Mouse (Mus musculus) forebrain, embryonic 16.5 days (tissue): ENCODE measurements around the gene Fto. TPM values are rescaled to one million over a fixed set of nuclear protein-coding genes. Genes with fewer than 3 reads are reported as not detected.

Experiments
- ATAC-seq: fragments of 200-750 bp; cut with Nextera tagmentation; 2 replicates; pipeline ENCODE4 v1.8.0; 2017; ENCODE audit warnings: mild to moderate bottlenecking, moderate library complexity
- H3K27ac ChIP-seq: fragments of 300-500 bp; sonication (generic); 2 replicates; pipeline ENCODE4 v1.5.1; 2014; ENCODE audit warnings: low read length, control low read depth
- H3K27me3 ChIP-seq: fragments of 300-500 bp; sonication (generic); replicated peaks from 2 replicates; pipeline ENCODE4 v1.6.1; 2014; ENCODE audit warnings: low read length; ENCODE audit not compliant: control insufficient read depth, insufficient read depth
- H3K36me3 ChIP-seq: fragments of 300-500 bp; sonication (generic); 2 replicates; pipeline ENCODE4 v1.6.1; 2014; ENCODE audit not compliant: control insufficient read depth, insufficient read depth
- H3K4me1 ChIP-seq: fragments of 300-500 bp; sonication (generic); replicated peaks from 2 replicates; pipeline ENCODE4 v1.6.1; 2014; ENCODE audit warnings: low read length; ENCODE audit not compliant: control insufficient read depth, insufficient read depth
- H3K4me2 ChIP-seq: fragments of 300-500 bp; sonication (generic); 2 replicates; pipeline ENCODE4 v1.6.1; 2014; ENCODE audit warnings: mild to moderate bottlenecking, low read length, control low read depth
- H3K4me3 ChIP-seq: fragments of 300-500 bp; sonication (generic); replicated peaks from 2 replicates; pipeline ENCODE4 v1.5.1; 2014; ENCODE audit warnings: mild to moderate bottlenecking, low read length, control low read depth
- H3K9ac ChIP-seq: fragments of 300-500 bp; sonication (generic); replicated peaks from 2 replicates; pipeline ENCODE4 v1.6.1; 2014; ENCODE audit warnings: low read depth, low read length, control low read depth
- H3K9me3 ChIP-seq: fragments of 300-500 bp; sonication (generic); 2 replicates; pipeline ENCODE4 v1.6.1; 2016; ENCODE audit warnings: low read length; ENCODE audit not compliant: control insufficient read depth
- WGBS: fragments of 180-500 bp; shearing (Covaris S2); extraction: QIAGEN DNeasy Blood & Tissue Kit; methylation state at CpG from one replicate; pipeline ENCODE4 v1.1.7; 2014; 5-methylcytosine and 5-hydroxymethylcytosine counted together
- polyA plus RNA-seq: library from polyadenylated mRNA; unstranded; fragments of >200 nt; fragmentation: Nextera tagmentation; extraction: Ambion mirVana; gene quantifications from 2 replicates; pipeline ENCODE4 v1.2.1, GENCODE M21; 2015

The Fto gene
- 123 and 132 TPM in 2 replicates for polyA plus RNA-seq

GRCm38 (mm10) chr8:91312835-91313832 is at the start of gene Fto, which contains the start of gene Rpgrip1l:
Gene Fto, plus strand, starts transcription at chr8:91313525.
Gene Rpgrip1l, minus strand, starts transcription at chr8:91313262.
- Histone ChIP-seq H3K4me1 (peaks cover 18% of the 10 kb centered on the region), H3K9me3 (no peaks in the 10 kb centered on the region), H3K4me2 (peak within 1 kb of the TSS; percentile 95), H3K27me3 (no peaks in the 10 kb centered on the region), H3K36me3 (no peaks in the 10 kb centered on the region), H3K27ac (peak within 1 kb of the TSS; percentile 84), H3K9ac (peak within 1 kb of the TSS; percentile 93), H3K4me3 (peak within 1 kb of the TSS; percentile 77)
- ATAC-seq = peak; percentile 99
- under 1% methylated on average over 59 of the region's 59 CpGs for WGBS

- H3K36me3 ChIP-seq = peaks cover 3% of the 10 kb centered on the region; the same call in 1 of the 2 replicates
- H3K9me3 ChIP-seq = no peaks in the 10 kb centered on the region
- 79% methylated on average over 3 of the region's 3 CpGs for WGBS
- H3K4me2 ChIP-seq = no peak overlapping the region
- H3K9ac ChIP-seq = no peak overlapping the region
- H3K4me1 ChIP-seq = no peaks in the 10 kb centered on the region
- ATAC-seq = no peak
- no peak overlapping the region for H3K4me3 ChIP-seq
- H3K27me3 ChIP-seq = no peaks in the 10 kb centered on the region
- no peak overlapping the region for H3K27ac ChIP-seq
Observed at GRCm38 (mm10) chr8:91263939-91264338, 49.4 kb upstream of the Fto start.

DNA sequence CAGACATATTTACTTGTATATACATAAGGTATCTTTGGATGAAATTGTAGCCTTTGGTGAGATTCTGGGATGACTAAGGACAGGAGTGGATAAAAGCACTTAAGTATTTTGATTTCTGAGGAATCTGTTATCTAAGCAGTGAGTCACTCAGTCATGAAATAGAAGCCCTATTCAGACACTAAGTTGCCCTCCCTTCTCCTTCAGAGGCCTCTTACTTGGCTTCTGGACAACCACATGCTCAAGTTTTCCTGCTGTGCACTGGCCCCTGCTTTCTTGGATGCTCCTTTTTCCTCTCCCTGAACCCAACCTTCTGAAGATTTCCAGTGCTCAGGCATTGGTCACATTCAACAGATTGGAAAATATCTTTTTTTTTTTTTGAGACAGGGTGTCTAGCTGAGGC is 48.8 kb upstream of the Fto start:
- ATAC-seq = no peak
- H3K36me3 ChIP-seq = peaks cover 3% of the 10 kb centered on the region; the same call in 1 of the 2 replicates
- no peak overlapping the region for H3K27ac ChIP-seq
- H3K4me3 ChIP-seq = no peak overlapping the region
- no peaks in the 10 kb centered on the region for H3K4me1 ChIP-seq
- no peaks in the 10 kb centered on the region for H3K9me3 ChIP-seq
- no peaks in the 10 kb centered on the region for H3K27me3 ChIP-seq
- no peak overlapping the region for H3K9ac ChIP-seq
- no peak overlapping the region for H3K4me2 ChIP-seq

DNA sequence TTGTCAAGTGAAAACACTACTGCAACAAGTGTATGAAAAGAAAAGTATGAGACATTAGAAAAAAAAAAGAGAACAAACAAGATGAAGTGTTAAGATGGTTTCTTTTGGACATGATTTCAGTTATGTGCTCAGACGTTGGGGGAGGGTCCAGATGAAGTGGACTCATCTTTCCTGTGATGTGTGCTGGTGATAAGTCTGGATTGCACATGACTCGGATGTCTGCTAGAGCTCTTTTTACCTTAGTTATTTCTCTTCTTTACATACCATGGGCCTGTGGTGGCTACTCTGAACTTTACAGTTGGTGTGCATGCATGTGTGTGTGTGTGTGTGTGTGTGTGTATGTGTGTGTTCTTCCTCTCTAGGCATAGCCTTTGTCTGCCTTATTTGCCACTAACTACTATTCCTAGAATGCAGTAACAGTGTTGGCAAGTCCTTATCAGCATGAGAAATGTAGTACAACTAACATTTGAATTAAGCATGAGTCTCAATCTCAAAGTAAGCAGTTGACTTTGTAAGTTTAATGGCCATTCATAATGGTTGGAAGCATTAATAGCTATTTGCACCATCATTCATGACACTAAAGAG is 43.9 kb upstream of the Fto start:
- Histone ChIP-seq H3K9me3 (no peaks in the 10 kb centered on the region), H3K27me3 (no peaks in the 10 kb centered on the region), H3K4me3 (no peak overlapping the region), H3K4me2 (no peak overlapping the region), H3K4me1 (no peaks in the 10 kb centered on the region), H3K9ac (no peak overlapping the region), H3K36me3 (peaks cover 6% of the 10 kb centered on the region; the same call in 1 of the 2 replicates), H3K27ac (no peak overlapping the region)
- WGBS = 97% methylated on average over 2 of the region's 2 CpGs
- ATAC-seq = no peak

- Histone ChIP-seq H3K9me3 (no peaks in the 10 kb centered on the region), H3K9ac (no peak overlapping the region), H3K4me3 (no peak overlapping the region), H3K27me3 (no peaks in the 10 kb centered on the region), H3K36me3 (0 out of 2 replicates have a peak, but pooled peaks cover 3% of the 10 kb centered on the region), H3K4me2 (no peak overlapping the region), H3K4me1 (0 out of 2 replicates have a peak, but pooled peaks cover 3% of the 10 kb centered on the region), H3K27ac (no peak overlapping the region)
- 90% methylated on average over 5 of the region's 5 CpGs for WGBS
- ATAC-seq = no peak
Observed at GRCm38 (mm10) chr8:91273493-91273892, 39.8 kb upstream of the Fto start.

DNA sequence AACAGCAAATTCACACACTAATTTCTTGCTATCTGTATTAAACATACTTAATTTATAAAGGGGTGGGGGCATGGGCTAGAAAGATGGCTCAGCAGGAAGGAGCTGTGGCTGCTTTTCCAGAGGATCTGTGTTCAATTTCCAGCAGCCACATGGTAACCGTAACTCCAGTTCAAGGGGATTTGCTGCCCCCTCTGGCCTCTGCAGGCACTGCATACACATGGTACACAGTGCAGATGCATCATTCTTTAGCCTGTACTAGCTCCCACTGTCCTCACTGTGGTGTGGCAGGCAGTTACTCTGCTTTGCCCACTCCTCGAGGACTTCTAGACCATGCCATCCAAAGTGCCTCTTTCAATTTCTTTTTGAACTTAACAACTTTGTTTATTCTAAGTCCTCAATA is 37.0 kb upstream of the Fto start:
- Histone ChIP-seq H3K27ac (no peak overlapping the region), H3K9ac (no peak overlapping the region), H3K4me2 (no peak overlapping the region), H3K9me3 (no peaks in the 10 kb centered on the region), H3K4me1 (0 out of 2 replicates have a peak, but pooled peaks cover 3% of the 10 kb centered on the region), H3K27me3 (no peaks in the 10 kb centered on the region), H3K4me3 (no peak overlapping the region), H3K36me3 (0 out of 2 replicates have a peak, but pooled peaks cover 3% of the 10 kb centered on the region)
- 92% methylated on average over 2 of the region's 2 CpGs for WGBS
- no peak for ATAC-seq

DNA sequence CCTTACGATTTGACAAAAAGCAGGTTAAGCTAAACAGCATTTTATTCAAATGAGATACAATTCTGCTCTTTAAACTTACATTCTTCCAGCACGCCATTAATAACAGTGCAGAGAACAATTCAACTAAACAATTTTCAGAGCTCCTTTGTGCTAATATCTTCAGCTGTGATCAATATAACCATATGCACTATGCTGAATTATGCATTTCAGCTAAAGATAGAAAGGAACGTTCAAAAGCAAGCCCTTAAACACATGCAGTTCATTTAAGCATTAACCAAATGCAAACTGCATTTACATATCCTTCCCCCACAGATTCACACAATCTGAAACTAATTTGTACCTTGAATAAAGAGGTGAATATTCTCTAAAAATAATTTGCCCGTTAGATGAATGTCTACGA is 35.3 kb upstream of the Fto start:
- no peaks in the 10 kb centered on the region for H3K27me3 ChIP-seq
- no peak overlapping the region for H3K27ac ChIP-seq
- no peaks in the 10 kb centered on the region for H3K9me3 ChIP-seq
- no peak overlapping the region for H3K4me3 ChIP-seq
- no peaks in the 10 kb centered on the region for H3K36me3 ChIP-seq
- 36% methylated on average over 5 of the region's 5 CpGs for WGBS
- 0 out of 2 replicates have a peak, but pooled peaks cover 3% of the 10 kb centered on the region for H3K4me1 ChIP-seq
- H3K4me2 ChIP-seq = no peak overlapping the region
- no peak overlapping the region for H3K9ac ChIP-seq
- peak; percentile 65 for ATAC-seq

- Histone ChIP-seq H3K4me3 (no peak overlapping the region), H3K27me3 (no peaks in the 10 kb centered on the region), H3K4me2 (no peak overlapping the region), H3K27ac (no peak overlapping the region), H3K9me3 (no peaks in the 10 kb centered on the region), H3K4me1 (0 out of 2 replicates have a peak, but pooled peaks cover 3% of the 10 kb centered on the region), H3K9ac (no peak overlapping the region), H3K36me3 (no peaks in the 10 kb centered on the region)
- WGBS = 87% methylated on average over 11 of the region's 11 CpGs
- ATAC-seq = no peak
Observed at GRCm38 (mm10) chr8:91280467-91281212, 32.7 kb upstream of the Fto start.

- Histone ChIP-seq H3K4me1 (0 out of 2 replicates have a peak, but pooled peaks cover 3% of the 10 kb centered on the region), H3K4me2 (no peak overlapping the region), H3K27me3 (no peaks in the 10 kb centered on the region), H3K27ac (no peak overlapping the region), H3K36me3 (no peaks in the 10 kb centered on the region), H3K9ac (no peak overlapping the region), H3K9me3 (no peaks in the 10 kb centered on the region), H3K4me3 (no peak overlapping the region)
- 88% methylated on average over 8 of the region's 8 CpGs for WGBS
- no peak for ATAC-seq
Observed at GRCm38 (mm10) chr8:91281545-91281944, 31.8 kb upstream of the Fto start.
